Mouse (Mus musculus) brain, embryonic 14.5 days (tissue): Measurements from ENCODE around the gene Prss2.

Source experiments
- CTCF ChIP-seq: fragments of 200-500 bp; IDR thresholded peaks from 2 replicates; pipeline ENCODE4 v1.5.1; 2012; ENCODE audit warnings: inconsistent platforms, mild to moderate bottlenecking, moderate library complexity, borderline replicate concordance; ENCODE audit not compliant: insufficient read depth, insufficient read length; ENCODE audit errors: extremely low read depth
- POLR2A ChIP-seq: fragments of 200-500 bp; IDR thresholded peaks from 2 replicates; pipeline ENCODE4 v1.6.1; 2012; ENCODE audit warnings: mild to moderate bottlenecking, inconsistent platforms, borderline replicate concordance; ENCODE audit not compliant: poor library complexity, insufficient read depth, insufficient read length, severe bottlenecking; ENCODE audit errors: extremely low read depth

GRCm38 (mm10) chr6:41532687-41533284 is 11.2 kb downstream of the Prss2 start:
- TF ChIP-seq CTCF (no peak), POLR2A (no peak)
